Mouse (Mus musculus) myocyte (in vitro differentiated cells): ENCODE measurements at regions not wholly inside any gene's neighbourhood (a gene's known extent, or its start where the extent isn't known, plus 50 kb on each side); places are given as distances from the start of the nearest gene placed in this dataset.

ENCODE experiments used
- E2F4 ChIP-seq: IDR thresholded peaks from one replicate; pipeline ENCODE4 v1.6.1; 2011; ENCODE audit warnings: mild to moderate bottlenecking, control low read depth, moderate library complexity; ENCODE audit not compliant: insufficient read depth
- MAX ChIP-seq: IDR thresholded peaks from one replicate; pipeline ENCODE4 v1.6.1; 2011; ENCODE audit warnings: low read depth, mild to moderate bottlenecking, control low read depth
- MYOD1 ChIP-seq, 3 experiments: IDR thresholded peaks; one replicate each; pipeline ENCODE4 v1.6.1; 2011; ENCODE audit warnings: control low read depth in 2 of 3, low read depth in 2 of 3, mild to moderate bottlenecking in 2 of 3, moderate library complexity in 1 of 3; ENCODE audit not compliant: insufficient read length in 2 of 3, control insufficient read depth in 1 of 3
- MYOG ChIP-seq, 3 experiments: IDR thresholded peaks; one replicate each; pipeline ENCODE4 v1.6.1; 2011; ENCODE audit warnings: control low read depth in 2 of 3, low read depth in 2 of 3, mild to moderate bottlenecking in 2 of 3; ENCODE audit not compliant: insufficient read length in 2 of 3, control insufficient read depth in 1 of 3, insufficient read depth in 1 of 3
- POLR2A ChIP-seq: IDR thresholded peaks from one replicate; pipeline ENCODE4 v1.6.1; 2011; ENCODE audit warnings: low read depth, mild to moderate bottlenecking, control low read depth, moderate library complexity; ENCODE audit not compliant: insufficient read length
- POLR2AphosphoS2 ChIP-seq: IDR thresholded peaks from one replicate; pipeline ENCODE4 v1.6.1; 2011; ENCODE audit warnings: low read depth, control low read depth; ENCODE audit not compliant: insufficient read length

DNA sequence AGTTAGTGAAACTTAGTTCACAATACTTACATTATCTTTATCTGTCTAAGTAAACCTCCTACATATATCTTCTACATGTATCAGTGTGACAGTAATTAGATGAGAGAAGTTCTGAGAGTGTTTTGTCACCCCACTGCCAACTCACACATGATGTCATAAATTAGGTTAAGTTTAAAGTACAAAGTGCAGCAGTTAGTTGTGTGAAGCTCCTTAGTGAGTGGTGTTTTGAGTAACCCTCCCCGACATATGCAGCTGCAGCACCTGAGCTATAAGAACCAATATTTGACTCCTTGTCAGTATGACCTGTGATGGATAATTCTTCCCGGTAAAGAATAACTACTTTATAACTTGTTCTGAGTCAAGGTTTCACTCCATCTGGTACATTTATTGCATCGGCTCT is 874.6 kb downstream of the A830018L16Rik start:
- TF ChIP-seq E2F4: no peak
- no peak for TF ChIP-seq POLR2A
- TF ChIP-seq MAX: no peak
- no peak for TF ChIP-seq MYOG (IDR thresholded peaks at IDR 0.05; ENCODE audit: control insufficient read depth in 1 of 3, insufficient read depth in 1 of 3, insufficient read length in 2 of 3, low read depth in 2 of 3)
- no peak for TF ChIP-seq MYOD1 (IDR thresholded peaks at IDR 0.05; ENCODE audit: control insufficient read depth in 1 of 3, insufficient read length in 2 of 3, low read depth in 2 of 3)
- no peak for TF ChIP-seq POLR2AphosphoS2
